Mouse (Mus musculus): ENCODE measurements around the gene Icosl. TPM values are rescaled to one million over a fixed set of nuclear protein-coding genes. Genes with fewer than 3 reads are reported as not detected.

The Icosl gene
- polyA plus RNA-seq, 1 experiment from 2014 or later = 0.48 TPM

- Histone ChIP-seq H3K4me2 (no peak overlapping the region), H3K27me3 (replicated peaks) (no peaks in the 10 kb centered on the region), H3K9ac (no peak overlapping the region), H3K4me3 (no peak overlapping the region), H3K27ac (no peak overlapping the region), H3K9me3 (no peaks in the 10 kb centered on the region), H3K36me3 (replicated peaks) (no peaks in the 10 kb centered on the region), H3K4me1 (peaks cover 6% of the 10 kb centered on the region; the same call in 1 of the 2 replicates)
- 87% methylated on average over 4 of the region's 4 CpGs for WGBS
- no peak for ATAC-seq (replicated peaks)
Measured at GRCm38 (mm10) chr10:78046388-78046787, 22.7 kb upstream of the Icosl start.

- H3K9me3 ChIP-seq = no peaks in the 10 kb centered on the region
- H3K36me3 ChIP-seq (replicated peaks) = no peaks in the 10 kb centered on the region
- WGBS = 82% methylated on average over 10 of the region's 10 CpGs
- peaks cover 4% of the 10 kb centered on the region; the same call in 1 of the 2 replicates for H3K4me1 ChIP-seq
- H3K27ac ChIP-seq = no peak overlapping the region
- H3K27me3 ChIP-seq (replicated peaks) = no peaks in the 10 kb centered on the region
- no peak overlapping the region for H3K4me2 ChIP-seq
- no peak for ATAC-seq (replicated peaks)
- H3K9ac ChIP-seq = no peak overlapping the region
- no peak overlapping the region for H3K4me3 ChIP-seq
Measured at GRCm38 (mm10) chr10:78048061-78048730, 20.9 kb upstream of the Icosl start.

DNA sequence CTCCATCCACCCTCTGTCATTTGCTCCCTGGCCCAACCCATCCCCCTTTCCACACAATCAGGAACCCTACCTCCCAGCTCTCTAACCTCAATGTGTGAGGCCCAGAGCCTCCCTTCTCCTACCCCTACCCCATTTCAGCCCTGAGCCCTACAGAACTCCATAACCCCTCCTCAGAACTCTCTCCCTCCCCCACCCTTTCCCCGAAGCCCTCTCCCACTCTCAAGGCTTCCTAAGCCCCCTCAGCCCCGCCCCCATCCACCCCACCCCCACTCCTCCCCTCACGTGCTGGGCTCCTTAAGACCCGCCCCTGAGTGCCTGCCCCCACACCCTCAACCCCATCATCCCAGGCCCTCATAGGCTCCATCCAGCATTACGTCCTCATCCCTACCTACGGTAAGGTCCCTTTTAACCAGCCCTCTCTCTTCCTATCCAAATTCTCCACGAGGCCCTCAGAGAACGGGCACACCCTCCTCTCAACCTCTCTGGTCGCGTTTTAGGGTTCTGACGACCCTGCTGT, 19.5 kb upstream of the Icosl start:
- Histone ChIP-seq H3K4me2 (no peak overlapping the region), H3K27ac (no peak overlapping the region), H3K36me3 (replicated peaks) (no peaks in the 10 kb centered on the region), H3K9me3 (no peaks in the 10 kb centered on the region), H3K4me1 (no peaks in the 10 kb centered on the region), H3K27me3 (replicated peaks) (no peaks in the 10 kb centered on the region), H3K4me3 (no peak overlapping the region), H3K9ac (no peak overlapping the region)
- ATAC-seq (replicated peaks) = no peak
- WGBS = 58% methylated on average over 11 of the region's 11 CpGs

DNA sequence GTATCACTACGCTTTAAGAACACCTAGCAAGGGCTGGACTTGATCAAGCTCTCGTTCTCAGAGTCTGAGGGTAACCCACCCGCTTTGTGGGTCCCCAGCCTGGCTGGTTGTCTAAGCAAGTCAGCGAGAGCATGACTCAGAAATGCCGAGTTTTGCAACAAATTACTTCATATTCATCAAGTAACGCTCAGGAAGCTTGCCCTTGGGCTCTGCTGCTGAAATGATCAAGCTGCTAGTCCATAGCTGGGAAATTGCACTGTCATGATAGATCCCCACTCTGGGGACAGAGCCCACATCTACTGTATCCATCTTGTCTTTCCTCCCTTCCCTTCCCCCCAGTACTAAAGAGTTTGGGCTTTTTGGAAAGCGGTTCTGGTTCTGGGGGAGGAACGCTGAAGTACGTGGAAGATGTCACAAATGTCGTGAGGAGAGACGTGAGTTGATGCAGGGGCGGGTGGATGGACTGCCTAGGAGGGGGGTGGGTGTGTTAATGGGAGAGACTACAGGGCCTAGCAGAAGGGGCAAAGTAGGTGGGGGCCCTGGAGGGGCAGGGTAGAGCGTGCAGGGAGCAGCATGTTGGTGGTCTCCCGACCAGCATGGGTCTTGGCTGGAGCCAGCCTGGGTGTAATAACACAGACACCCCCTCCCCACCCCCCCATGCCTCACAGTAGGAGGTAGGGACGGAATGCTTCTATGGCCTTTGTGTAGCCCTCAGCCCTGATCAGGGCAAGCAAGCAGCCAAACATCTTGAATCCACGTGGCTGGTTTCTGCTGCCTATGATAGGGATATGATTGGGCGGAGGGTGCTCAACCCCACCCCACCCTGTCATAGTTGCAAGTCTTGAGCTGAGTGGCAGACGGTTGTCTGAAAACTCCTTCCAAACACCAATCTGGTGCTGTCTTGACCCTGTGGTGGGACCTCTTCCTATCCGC, 14.2 kb upstream of the Icosl start:
- 76% methylated on average over 19 of the region's 19 CpGs for WGBS
- H3K4me3 ChIP-seq = no peak overlapping the region
- no peak overlapping the region for H3K4me2 ChIP-seq
- no peak overlapping the region for H3K9ac ChIP-seq
- H3K36me3 ChIP-seq (replicated peaks) = no peaks in the 10 kb centered on the region
- no peaks in the 10 kb centered on the region for H3K4me1 ChIP-seq
- H3K9me3 ChIP-seq = no peaks in the 10 kb centered on the region
- no peaks in the 10 kb centered on the region for H3K27me3 ChIP-seq (replicated peaks)
- ATAC-seq (replicated peaks) = no peak
- H3K27ac ChIP-seq = no peak overlapping the region

DNA sequence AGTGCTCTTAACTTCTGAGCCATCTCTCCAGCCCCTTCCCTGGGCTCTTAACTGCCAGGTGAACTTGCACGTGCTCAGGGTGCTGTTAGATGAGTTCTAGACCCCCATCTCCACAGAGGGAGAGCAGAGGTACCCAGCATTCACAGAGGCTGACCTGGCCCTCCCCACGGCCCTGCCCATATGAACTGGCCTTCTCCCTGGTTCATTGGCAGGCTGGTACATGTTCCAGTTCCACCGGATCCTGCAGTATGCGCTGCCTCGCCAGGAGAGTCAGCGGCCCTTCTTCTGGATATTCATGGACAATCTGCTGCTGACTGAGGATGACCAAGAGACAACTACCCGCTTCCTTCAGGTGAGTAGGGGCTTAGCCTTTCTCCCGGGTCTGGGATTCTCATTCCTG, 12.0 kb upstream of the Icosl start:
- no peaks in the 10 kb centered on the region for H3K4me1 ChIP-seq
- WGBS = 86% methylated on average over 8 of the region's 8 CpGs
- H3K9me3 ChIP-seq = no peaks in the 10 kb centered on the region
- H3K4me3 ChIP-seq = no peak overlapping the region
- no peak overlapping the region for H3K27ac ChIP-seq
- no peak overlapping the region for H3K9ac ChIP-seq
- H3K27me3 ChIP-seq (replicated peaks) = no peaks in the 10 kb centered on the region
- no peaks in the 10 kb centered on the region for H3K36me3 ChIP-seq (replicated peaks)
- H3K4me2 ChIP-seq = no peak overlapping the region
- no peak for ATAC-seq (replicated peaks)

DNA sequence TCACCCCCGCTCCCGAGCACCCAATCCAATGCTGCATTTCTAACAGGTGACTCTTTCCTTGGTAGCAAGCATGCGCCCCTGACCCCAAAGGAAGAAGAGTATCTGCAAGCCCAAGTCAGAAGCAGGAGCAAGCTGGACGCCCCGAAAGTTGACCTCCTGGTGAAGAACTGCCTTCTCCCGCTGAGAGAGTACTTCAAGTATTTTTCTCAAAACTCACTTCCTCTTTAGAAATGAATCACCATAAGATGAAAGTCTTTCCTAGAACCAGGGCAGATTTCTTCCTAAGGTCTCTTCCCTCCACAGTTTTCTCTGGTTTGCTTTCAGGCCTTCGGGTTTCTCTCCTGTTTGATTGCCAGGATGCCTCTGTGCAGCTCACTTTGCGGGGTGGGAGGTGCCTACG, 6.0 kb upstream of the Icosl start:
- no peak for ATAC-seq (replicated peaks)
- Histone ChIP-seq H3K27ac (no peak overlapping the region), H3K4me3 (no peak overlapping the region), H3K9me3 (no peaks in the 10 kb centered on the region), H3K27me3 (replicated peaks) (no peaks in the 10 kb centered on the region; the same call in 1 of the 2 replicates), H3K36me3 (replicated peaks) (no peaks in the 10 kb centered on the region), H3K4me1 (no peaks in the 10 kb centered on the region), H3K9ac (no peak overlapping the region), H3K4me2 (no peak overlapping the region)
- 90% methylated on average over 9 of the region's 9 CpGs for WGBS

- Histone ChIP-seq H3K4me2 (no peak overlapping the region), H3K4me3 (no peak overlapping the region), H3K27ac (no peak overlapping the region), H3K9me3 (no peaks in the 10 kb centered on the region), H3K27me3 (replicated peaks) (peaks cover 24% of the 10 kb centered on the region), H3K36me3 (replicated peaks) (no peaks in the 10 kb centered on the region), H3K9ac (no peak overlapping the region), H3K4me1 (peaks cover 12% of the 10 kb centered on the region; the same call in 1 of the 2 replicates)
- no peak for ATAC-seq (replicated peaks)
- WGBS = 43% methylated on average over 4 of the region's 4 CpGs
Measured at GRCm38 (mm10) chr10:78067226-78067625, 1.9 kb upstream of the Icosl start.

- Histone ChIP-seq H3K4me1 (peaks cover 12% of the 10 kb centered on the region; the same call in 1 of the 2 replicates), H3K4me3 (peak overlapping the region; percentile 52), H3K9ac (no peak overlapping the region), H3K27ac (no peak overlapping the region), H3K27me3 (replicated peaks) (peaks cover 24% of the 10 kb centered on the region), H3K36me3 (replicated peaks) (no peaks in the 10 kb centered on the region), H3K4me2 (peak overlapping the region; percentile 97), H3K9me3 (no peaks in the 10 kb centered on the region)
- ATAC-seq (replicated peaks) = no peak
- 22% methylated on average over 11 of the region's 11 CpGs for WGBS
Measured at GRCm38 (mm10) chr10:78068541-78068940, 561 bp upstream of the Icosl start.

DNA sequence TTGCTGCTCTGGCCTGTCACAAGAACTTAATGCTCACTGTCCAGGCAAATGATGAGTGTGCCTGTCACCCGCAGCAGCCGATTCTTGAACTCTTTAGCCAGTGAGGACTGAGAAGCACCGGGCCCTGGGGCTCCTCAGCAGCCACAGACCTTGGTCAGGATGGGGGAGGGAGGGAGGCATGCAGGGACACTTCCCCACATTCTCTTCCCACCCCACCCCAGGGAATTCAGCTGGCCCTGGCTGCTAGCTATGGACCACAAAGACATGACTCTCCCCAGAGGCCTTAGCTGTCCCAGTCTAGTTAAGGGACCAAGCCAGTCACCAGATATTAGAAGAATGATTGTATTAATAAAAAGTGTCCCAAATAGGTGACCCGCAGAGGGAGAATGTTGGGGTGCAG, 5.0 kb downstream of the Icosl start:
- ATAC-seq (replicated peaks) = no peak
- Histone ChIP-seq H3K27me3 (replicated peaks) (peaks cover 15% of the 10 kb centered on the region), H3K27ac (no peak overlapping the region), H3K9me3 (no peaks in the 10 kb centered on the region), H3K36me3 (replicated peaks) (no peaks in the 10 kb centered on the region), H3K9ac (no peak overlapping the region), H3K4me1 (peaks cover 8% of the 10 kb centered on the region; the same call in 1 of the 2 replicates), H3K4me2 (no peak overlapping the region), H3K4me3 (no peak overlapping the region)
- 81% methylated on average over 4 of the region's 4 CpGs for WGBS

DNA sequence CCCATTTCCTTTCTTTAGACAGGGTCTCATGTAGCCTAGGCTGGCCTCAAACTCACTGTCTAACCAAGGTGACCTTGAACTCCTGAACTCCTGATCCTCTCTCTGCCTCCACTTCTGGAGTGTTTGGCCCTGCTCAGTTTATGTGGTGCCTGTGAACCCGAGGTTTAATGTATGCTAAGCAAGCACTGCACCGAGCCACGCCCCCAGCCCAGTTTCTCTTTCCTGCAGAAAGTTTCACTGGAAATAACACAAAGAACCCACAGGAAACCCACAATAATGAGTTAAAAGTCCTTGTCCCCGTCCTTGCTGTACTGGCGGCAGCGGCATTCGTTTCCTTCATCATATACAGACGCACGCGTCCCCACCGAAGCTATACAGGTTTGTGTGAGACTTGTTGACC, 5.9 kb downstream of the Icosl start:
- Histone ChIP-seq H3K4me3 (no peak overlapping the region), H3K4me1 (no peaks in the 10 kb centered on the region; the same call in 1 of the 2 replicates), H3K9ac (no peak overlapping the region), H3K27me3 (replicated peaks) (peaks cover 7% of the 10 kb centered on the region), H3K36me3 (replicated peaks) (no peaks in the 10 kb centered on the region), H3K9me3 (no peaks in the 10 kb centered on the region), H3K27ac (no peak overlapping the region), H3K4me2 (no peak overlapping the region)
- 82% methylated on average over 11 of the region's 11 CpGs for WGBS
- no peak for ATAC-seq (replicated peaks)

- no peaks in the 10 kb centered on the region for H3K27me3 ChIP-seq (replicated peaks)
- no peaks in the 10 kb centered on the region for H3K9me3 ChIP-seq
- H3K9ac ChIP-seq = no peak overlapping the region
- no peak overlapping the region for H3K4me3 ChIP-seq
- 78% methylated on average over 9 of the region's 9 CpGs for WGBS
- no peaks in the 10 kb centered on the region for H3K36me3 ChIP-seq (replicated peaks)
- no peak overlapping the region for H3K27ac ChIP-seq
- no peak overlapping the region for H3K4me2 ChIP-seq
- no peaks in the 10 kb centered on the region for H3K4me1 ChIP-seq
- ATAC-seq (replicated peaks) = no peak
Measured at GRCm38 (mm10) chr10:78077862-78078261, 8.8 kb downstream of the Icosl start.

DNA sequence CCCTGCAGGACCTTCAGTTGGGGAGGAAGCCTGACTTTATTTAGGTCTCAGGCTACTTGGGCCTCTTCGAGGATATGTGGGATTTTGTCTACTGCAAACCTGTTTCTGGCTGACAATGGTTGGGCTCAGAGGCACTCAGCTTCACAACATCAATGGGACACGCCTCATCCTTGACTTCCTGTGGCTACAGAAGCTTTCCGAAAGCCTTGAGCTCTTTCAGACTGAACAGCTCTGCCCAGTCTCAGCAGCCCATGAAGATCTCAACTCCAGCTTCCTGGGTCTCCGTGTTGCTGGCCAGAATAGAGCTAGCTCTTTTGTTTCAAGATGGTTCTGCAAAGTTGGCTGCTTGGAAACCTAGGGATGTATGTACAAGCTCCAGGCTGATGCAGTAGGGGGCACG, 9.2 kb downstream of the Icosl start:
- Histone ChIP-seq H3K4me2 (no peak overlapping the region), H3K9me3 (no peaks in the 10 kb centered on the region), H3K4me1 (no peaks in the 10 kb centered on the region), H3K4me3 (no peak overlapping the region), H3K27me3 (replicated peaks) (no peaks in the 10 kb centered on the region), H3K27ac (no peak overlapping the region), H3K36me3 (replicated peaks) (no peaks in the 10 kb centered on the region), H3K9ac (no peak overlapping the region)
- WGBS = 85% methylated on average over 5 of the region's 5 CpGs
- no peak for ATAC-seq (replicated peaks)
